Mouse (Mus musculus) liver, embryonic 15.5 days (tissue): ENCODE measurements around the gene Gdi1. TPM values are rescaled to one million over a fixed set of nuclear protein-coding genes. Genes with fewer than 3 reads are reported as not detected.

Experiments used
- ATAC-seq: fragments of 200-750 bp; cut with Nextera tagmentation; 2 replicates; pipeline ENCODE4 v1.8.0; 2017; ENCODE audit warnings: moderate number of reproducible peaks, mild to moderate bottlenecking, moderate library complexity; ENCODE audit not compliant: insufficient read depth
- H3K27ac ChIP-seq: fragments of 300-500 bp; sonication (generic); replicated peaks from 2 replicates; pipeline ENCODE4 v1.5.1; 2015; ENCODE audit warnings: mild to moderate bottlenecking, inconsistent platforms
- H3K27me3 ChIP-seq: fragments of 300-500 bp; sonication (generic); 2 replicates; pipeline ENCODE4 v1.6.1; 2015; ENCODE audit warnings: mild to moderate bottlenecking, inconsistent platforms
- H3K36me3 ChIP-seq: fragments of 300-500 bp; sonication (generic); replicated peaks from 2 replicates; pipeline ENCODE4 v1.6.1; 2015; ENCODE audit warnings: moderate library complexity, mild to moderate bottlenecking, inconsistent platforms
- H3K4me1 ChIP-seq: fragments of 300-500 bp; sonication (generic); replicated peaks from 2 replicates; pipeline ENCODE4 v1.6.1; 2015; ENCODE audit warnings: inconsistent platforms
- H3K4me2 ChIP-seq: fragments of 300-500 bp; sonication (generic); 2 replicates; pipeline ENCODE4 v1.6.1; 2015; ENCODE audit warnings: moderate library complexity, mild to moderate bottlenecking, inconsistent platforms
- H3K4me3 ChIP-seq: fragments of 300-500 bp; sonication (generic); replicated peaks from 2 replicates; pipeline ENCODE4 v1.5.1; 2015; ENCODE audit warnings: mild to moderate bottlenecking, inconsistent platforms
- H3K9ac ChIP-seq: fragments of 300-500 bp; sonication (generic); 2 replicates; pipeline ENCODE4 v1.6.1; 2015; ENCODE audit warnings: moderate library complexity, mild to moderate bottlenecking, inconsistent platforms
- H3K9me3 ChIP-seq: fragments of 300-500 bp; sonication (generic); replicated peaks from 2 replicates; pipeline ENCODE4 v1.6.1; 2016; ENCODE audit warnings: inconsistent platforms
- WGBS: fragments of 180-500 bp; shearing (Covaris S2); methylation state at CpG from one replicate; pipeline ENCODE4 v1.1.7; 2015; ENCODE audit warnings: mixed read lengths; ENCODE audit not compliant: insufficient replicate concordance; 5-methylcytosine and 5-hydroxymethylcytosine counted together
- polyA plus RNA-seq: library from polyadenylated mRNA; unstranded; fragments of >200 nt; fragmentation: Nextera tagmentation; extraction: Ambion mirVana; gene quantifications from 2 replicates; pipeline ENCODE4 v1.2.1, GENCODE M21; 2015

Gene Gdi1
- polyA plus RNA-seq, 1 experiment from 2014 or later: 48.8 TPM

DNA sequence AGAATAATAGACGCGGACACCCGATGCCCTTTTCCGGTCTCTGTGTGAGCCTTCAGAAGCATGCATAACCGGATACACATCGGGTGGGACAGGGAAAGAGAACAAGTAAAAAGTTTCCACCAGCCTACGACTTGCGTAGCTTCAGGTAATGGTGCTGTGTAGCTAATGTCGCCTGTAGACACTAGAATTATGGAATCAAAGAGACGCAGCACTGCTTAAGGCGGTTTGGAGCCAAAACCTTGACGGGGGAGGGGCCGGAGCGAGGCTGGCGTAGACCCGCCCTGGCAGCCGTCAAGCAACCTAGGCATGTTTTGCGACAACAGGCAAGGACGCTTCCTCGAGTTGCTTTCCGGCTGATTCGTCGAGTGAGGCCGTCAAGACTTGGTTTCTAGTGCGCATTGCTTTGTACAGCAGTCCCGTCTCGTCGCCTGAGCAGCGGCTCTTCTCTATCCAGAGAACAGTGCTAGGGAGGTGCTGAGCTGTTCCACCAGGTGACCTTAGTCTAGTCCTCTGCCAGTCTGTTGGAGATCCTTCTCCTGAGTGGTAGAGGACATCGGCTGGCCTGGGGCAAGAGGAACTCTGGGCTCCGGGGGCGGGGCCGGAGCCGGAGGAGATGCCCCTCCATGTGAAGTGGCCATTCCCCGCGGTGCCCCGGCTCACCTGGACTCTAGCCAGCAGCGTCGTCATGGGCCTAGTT is 22.3 kb upstream of the Gdi1 start:
- peak; percentile 54 for ATAC-seq
- Histone ChIP-seq H3K4me2 (peak overlapping the region; percentile 83), H3K9ac (peak overlapping the region; percentile 74), H3K36me3 (no peaks in the 10 kb centered on the region), H3K27ac (peak overlapping the region; percentile 95), H3K27me3 (no peaks in the 10 kb centered on the region), H3K9me3 (no peaks in the 10 kb centered on the region), H3K4me3 (peak overlapping the region; percentile 66), H3K4me1 (peaks cover 35% of the 10 kb centered on the region)
- WGBS: 19% methylated on average over 39 of the region's 39 CpGs

DNA sequence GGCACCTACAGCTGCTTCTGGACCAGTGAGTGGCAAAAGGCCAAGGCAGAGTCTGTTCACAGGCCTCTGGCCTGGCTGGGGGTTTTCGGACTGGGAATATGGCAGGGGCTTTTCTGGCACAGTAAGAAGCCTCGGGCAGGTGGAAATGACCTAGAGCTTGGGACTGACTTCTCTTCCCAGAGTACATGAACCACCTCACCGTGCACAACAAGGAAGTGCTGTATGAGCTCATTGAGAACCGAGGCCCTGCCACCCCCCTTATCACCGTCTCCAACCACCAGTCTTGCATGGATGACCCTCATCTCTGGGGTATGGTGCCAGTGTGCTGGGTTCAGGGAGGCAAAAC is 21.7 kb upstream of the Gdi1 start:
- Histone ChIP-seq H3K9me3 (no peaks in the 10 kb centered on the region), H3K9ac (peak overlapping the region; percentile 74), H3K27ac (peak overlapping the region; percentile 95), H3K36me3 (no peaks in the 10 kb centered on the region), H3K27me3 (no peaks in the 10 kb centered on the region), H3K4me3 (peak overlapping the region; percentile 66), H3K4me1 (peaks cover 35% of the 10 kb centered on the region), H3K4me2 (peak overlapping the region; percentile 83)
- ATAC-seq: no peak
- WGBS: 22% methylated on average over 5 of the region's 5 CpGs

DNA sequence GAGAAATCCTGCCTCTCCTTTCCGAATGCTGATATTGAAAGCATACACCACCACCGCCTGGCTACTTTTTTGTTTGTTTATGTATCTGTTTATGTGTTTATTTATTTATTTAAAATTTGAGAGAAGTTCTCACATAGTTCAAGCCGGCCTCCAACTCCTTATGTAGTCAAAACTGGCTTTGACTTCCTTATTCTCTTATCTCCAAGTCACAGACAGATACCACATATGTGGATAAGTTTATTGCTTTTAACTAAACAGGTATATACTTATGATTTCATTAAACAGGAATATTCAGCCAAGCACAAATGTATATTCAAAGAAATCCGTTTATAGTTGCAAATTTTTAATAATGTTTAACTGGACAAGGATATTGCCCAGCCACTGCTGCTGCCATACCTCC is 11.4 kb upstream of the Gdi1 start:
- no peak overlapping the region for H3K27ac ChIP-seq
- ATAC-seq: no peak
- H3K9ac ChIP-seq: no peak overlapping the region
- no peaks in the 10 kb centered on the region for H3K27me3 ChIP-seq
- no peak overlapping the region for H3K4me2 ChIP-seq
- H3K36me3 ChIP-seq: 0 out of 2 replicates have a peak, but pooled peaks cover 11% of the 10 kb centered on the region
- H3K4me1 ChIP-seq: peaks cover 7% of the 10 kb centered on the region; the same call in 1 of the 2 replicates
- 37% methylated on average over 4 of the region's 4 CpGs for WGBS
- no peak overlapping the region for H3K4me3 ChIP-seq
- no peaks in the 10 kb centered on the region for H3K9me3 ChIP-seq

DNA sequence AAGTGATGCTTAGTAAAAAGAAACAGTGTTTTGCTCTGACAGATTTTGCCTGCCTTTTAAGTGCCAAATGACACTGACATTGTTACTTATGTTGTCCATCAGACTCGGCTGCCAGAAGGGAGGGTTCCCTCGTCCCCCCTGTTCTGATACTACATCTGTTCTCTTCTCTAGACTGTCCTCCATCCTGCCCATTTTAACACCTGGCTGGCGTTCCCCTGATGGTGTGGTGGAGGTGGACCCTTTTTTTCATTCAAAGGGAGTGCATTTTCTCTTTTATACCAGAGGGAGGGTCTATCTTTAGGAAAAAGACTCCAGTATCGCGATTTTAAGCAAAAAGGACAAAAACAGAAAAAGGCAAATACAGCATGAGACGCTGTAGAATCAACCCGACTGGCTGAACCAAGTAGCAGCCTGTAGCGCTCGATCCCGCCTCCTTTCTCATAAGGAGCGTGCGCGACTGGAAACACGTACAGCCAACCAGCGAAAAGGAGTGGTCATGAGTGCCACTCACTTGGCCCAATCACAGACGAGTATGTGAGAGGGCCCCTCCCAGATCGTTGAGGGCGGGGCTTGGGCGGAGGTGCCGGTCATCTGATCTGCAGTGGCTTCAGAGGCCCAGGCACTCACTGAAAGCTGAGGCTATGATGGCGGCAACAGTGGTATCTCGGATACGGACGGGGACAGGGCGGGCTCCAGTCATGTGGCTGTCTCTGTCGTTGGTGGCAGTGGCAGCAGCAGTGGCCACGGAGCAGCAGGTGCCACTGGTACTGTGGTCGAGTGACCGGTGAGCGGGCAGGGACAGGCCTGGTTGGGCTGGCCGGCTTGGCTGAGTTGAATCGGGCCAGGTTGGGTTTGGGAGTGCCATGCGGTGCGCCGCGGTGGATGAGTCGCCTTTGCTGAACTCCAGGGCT is 8.0 kb upstream of the Gdi1 start, which contains the start of gene Atp6ap1:
Atp6ap1 (plus strand) TSS at position 560 of the 911 bp plus-strand sequence.
- Histone ChIP-seq H3K9ac (peak within 1 kb of the TSS; percentile 79), H3K4me2 (peak within 1 kb of the TSS; percentile 77), H3K4me1 (peaks cover 15% of the 10 kb centered on the region), H3K27ac (peak within 1 kb of the TSS; percentile 85), H3K4me3 (peak within 1 kb of the TSS; percentile 74), H3K9me3 (no peaks in the 10 kb centered on the region), H3K27me3 (no peaks in the 10 kb centered on the region), H3K36me3 (peaks cover 20% of the 10 kb centered on the region)
- 15% methylated on average over 37 of the region's 37 CpGs for WGBS
- ATAC-seq: peak; percentile 94

DNA sequence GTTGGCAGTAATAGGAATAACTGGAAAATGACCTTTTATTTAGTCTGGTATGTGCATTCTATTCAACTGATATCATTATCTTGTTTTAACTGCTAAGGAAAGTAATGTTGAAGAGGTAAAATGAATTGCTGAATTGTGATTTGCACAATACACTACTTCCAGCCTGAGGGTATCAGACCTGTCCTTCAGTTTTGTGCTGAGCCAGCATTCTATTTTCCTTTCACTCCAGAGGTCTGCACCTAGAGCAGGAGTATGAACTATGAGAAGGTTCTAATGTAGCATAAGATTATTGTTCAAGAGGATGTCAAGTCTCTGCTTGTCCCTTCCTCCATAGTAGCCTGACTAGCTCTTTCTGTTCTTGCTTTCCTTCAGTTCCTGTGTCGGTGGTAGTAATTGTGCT is 6.5 kb upstream of the Gdi1 start:
- Histone ChIP-seq H3K4me2 (peak overlapping the region; percentile 55), H3K4me1 (peaks cover 15% of the 10 kb centered on the region), H3K4me3 (peak overlapping the region; percentile 10; the same call in 1 of the 2 replicates), H3K9me3 (no peaks in the 10 kb centered on the region), H3K27ac (no peak overlapping the region; the same call in 1 of the 2 replicates), H3K36me3 (peaks cover 36% of the 10 kb centered on the region), H3K9ac (no peak overlapping the region), H3K27me3 (no peaks in the 10 kb centered on the region)
- WGBS: 44% methylated on average over 1 of the region's 1 CpGs
- ATAC-seq: no peak

DNA sequence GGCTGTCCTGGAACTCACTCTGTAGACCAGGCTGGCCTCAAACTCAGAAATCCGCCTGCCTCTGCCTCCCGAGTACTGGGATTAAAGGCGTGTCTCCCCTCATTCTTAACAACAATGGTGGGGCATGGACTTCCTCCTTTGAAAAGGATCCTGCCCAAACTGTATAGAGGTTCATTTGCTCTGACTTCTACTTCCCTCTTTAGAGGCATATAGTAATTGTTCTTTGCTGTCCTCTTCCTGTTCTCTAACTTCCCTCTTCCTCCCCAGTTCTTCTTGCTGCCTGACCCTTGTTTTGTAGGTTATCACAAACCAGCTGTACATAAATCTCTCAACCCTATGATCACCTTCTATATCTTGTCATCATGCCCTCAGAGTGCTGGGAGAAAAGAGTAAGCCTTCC is 5.1 kb upstream of the Gdi1 start:
- Histone ChIP-seq H3K27ac (peak overlapping the region; percentile 51; the same call in 1 of the 2 replicates), H3K4me2 (no peak overlapping the region), H3K9me3 (no peaks in the 10 kb centered on the region), H3K36me3 (peaks cover 47% of the 10 kb centered on the region), H3K4me3 (no peak overlapping the region), H3K4me1 (peaks cover 22% of the 10 kb centered on the region), H3K27me3 (no peaks in the 10 kb centered on the region), H3K9ac (no peak overlapping the region)
- 56% methylated on average over 3 of the region's 3 CpGs for WGBS
- ATAC-seq: no peak

DNA sequence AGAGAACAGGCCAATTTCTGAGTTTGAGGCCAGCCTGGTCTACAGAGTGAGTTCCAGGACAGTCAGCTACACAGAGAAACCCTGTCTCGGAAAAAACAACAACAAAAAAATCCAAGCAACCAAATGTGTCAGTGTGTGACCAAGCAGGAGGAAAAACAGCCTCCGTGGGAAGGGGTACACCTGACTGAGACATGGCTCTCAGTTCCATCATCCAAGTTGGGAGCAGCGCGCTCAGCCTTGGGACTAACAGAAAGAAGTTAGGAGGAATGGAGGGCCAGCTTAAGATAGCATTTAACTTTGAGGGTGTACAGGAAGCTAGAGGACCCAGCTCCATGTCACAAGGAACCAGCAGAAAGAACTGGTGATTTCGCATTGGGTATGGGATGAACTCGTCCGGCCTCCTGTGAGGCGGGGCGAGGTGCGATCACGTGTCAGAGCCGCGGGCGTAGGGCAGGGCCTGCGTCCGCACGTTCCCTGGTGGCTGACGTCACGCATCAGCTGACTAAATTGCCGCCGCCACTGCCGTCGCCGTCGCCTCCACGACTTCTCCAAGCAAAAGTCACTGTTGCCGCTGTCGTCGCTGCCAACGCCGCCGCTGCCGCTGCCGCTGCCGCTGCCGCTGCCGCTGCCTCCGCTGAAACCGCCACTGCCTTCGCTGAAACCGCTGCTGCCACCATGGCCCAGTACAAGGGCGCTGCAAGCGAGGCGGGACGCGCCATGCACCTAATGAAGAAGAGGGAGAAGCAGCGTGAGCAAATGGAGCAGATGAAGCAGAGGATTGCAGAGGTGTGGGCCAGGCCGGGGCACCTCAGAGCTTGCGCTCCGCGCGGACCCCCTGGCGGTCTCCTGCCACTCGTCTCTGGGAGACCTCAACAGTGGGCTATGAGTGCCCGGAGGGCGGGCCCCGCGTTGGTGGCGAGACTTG is 8.0 kb downstream of the Gdi1 start, which contains the start of gene Fam50a:
Fam50a (plus strand) TSS at position 494 of the 925 bp plus-strand sequence.
- Histone ChIP-seq H3K9ac (peak within 1 kb of the TSS; percentile 74), H3K4me3 (peak within 1 kb of the TSS; percentile 71), H3K36me3 (peaks cover 42% of the 10 kb centered on the region), H3K9me3 (no peaks in the 10 kb centered on the region), H3K27ac (peak within 1 kb of the TSS; percentile 82), H3K27me3 (no peaks in the 10 kb centered on the region), H3K4me1 (peaks cover 20% of the 10 kb centered on the region), H3K4me2 (peak within 1 kb of the TSS; percentile 87)
- 10% methylated on average over 57 of the region's 59 CpGs for WGBS
- ATAC-seq: peak; percentile 95

DNA sequence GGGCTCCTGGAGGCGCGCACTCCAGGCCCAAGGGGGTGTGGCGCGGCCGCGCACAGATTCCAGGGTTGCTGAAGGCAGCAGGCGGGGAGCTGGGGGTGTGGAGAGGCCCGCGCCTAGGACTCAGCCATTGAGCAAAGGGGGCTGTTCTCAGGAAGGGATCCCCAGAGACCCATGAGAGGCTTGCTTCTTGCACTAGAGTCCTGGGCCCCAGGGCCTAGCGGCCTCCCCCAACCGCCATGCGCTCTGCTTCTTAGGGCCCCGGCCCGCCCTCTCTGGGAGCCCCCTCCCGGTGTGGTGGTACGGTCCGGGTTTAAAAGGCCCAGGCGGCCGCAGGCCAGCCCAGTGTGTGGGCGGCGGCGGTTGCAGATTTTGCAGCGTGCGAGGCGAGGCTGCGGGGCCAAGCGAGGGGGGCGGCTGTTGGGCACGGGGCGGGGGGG is 23.9 kb downstream of the Gdi1 start, which contains the start of gene Plxna3:
Plxna3 (plus strand) TSS at position 342 of the 437 bp plus-strand sequence.
- WGBS: 16% methylated on average over 29 of the region's 30 CpGs
- H3K27ac ChIP-seq: no peak within 1 kb of the TSS
- H3K36me3 ChIP-seq: no peaks in the 10 kb centered on the region
- peak within 1 kb of the TSS; percentile 73 for H3K4me2 ChIP-seq
- H3K4me1 ChIP-seq: peaks cover 14% of the 10 kb centered on the region
- no peaks in the 10 kb centered on the region for H3K9me3 ChIP-seq
- no peak within 1 kb of the TSS for H3K9ac ChIP-seq
- peak within 1 kb of the TSS; percentile 51 for H3K4me3 ChIP-seq
- peak; percentile 90 for ATAC-seq
- no peaks in the 10 kb centered on the region for H3K27me3 ChIP-seq

DNA sequence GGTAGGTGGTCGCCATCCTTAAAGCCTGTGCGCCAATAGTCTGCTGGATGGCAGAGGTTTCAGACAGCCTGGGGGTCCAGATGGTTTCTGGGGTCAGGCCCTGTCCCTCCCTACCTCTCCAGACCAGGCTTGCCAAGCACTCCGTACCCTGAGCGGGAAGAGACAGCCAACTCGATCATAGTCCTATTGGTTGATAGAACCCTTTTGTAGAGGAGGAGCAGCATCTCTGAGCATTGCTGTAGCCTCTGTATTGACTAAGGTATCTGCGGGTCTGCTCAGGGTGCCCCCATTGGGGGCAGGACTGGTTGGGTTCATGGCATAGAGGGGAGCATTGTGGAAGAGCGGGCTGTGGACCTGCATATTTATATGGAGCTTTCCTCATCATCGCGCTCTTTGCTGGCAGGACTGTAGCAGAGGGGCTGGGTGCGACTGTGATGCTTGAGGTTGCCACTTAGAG is 24.4 kb downstream of the Gdi1 start:
- peaks cover 14% of the 10 kb centered on the region for H3K4me1 ChIP-seq
- WGBS: 19% methylated on average over 10 of the region's 10 CpGs
- H3K36me3 ChIP-seq: no peaks in the 10 kb centered on the region
- no peak overlapping the region for H3K9ac ChIP-seq
- no peak; the same call in 1 of the 2 replicates for ATAC-seq
- H3K4me3 ChIP-seq: peak overlapping the region; percentile 51
- H3K27me3 ChIP-seq: no peaks in the 10 kb centered on the region
- H3K9me3 ChIP-seq: no peaks in the 10 kb centered on the region
- no peak overlapping the region for H3K27ac ChIP-seq
- H3K4me2 ChIP-seq: peak overlapping the region; percentile 73

DNA sequence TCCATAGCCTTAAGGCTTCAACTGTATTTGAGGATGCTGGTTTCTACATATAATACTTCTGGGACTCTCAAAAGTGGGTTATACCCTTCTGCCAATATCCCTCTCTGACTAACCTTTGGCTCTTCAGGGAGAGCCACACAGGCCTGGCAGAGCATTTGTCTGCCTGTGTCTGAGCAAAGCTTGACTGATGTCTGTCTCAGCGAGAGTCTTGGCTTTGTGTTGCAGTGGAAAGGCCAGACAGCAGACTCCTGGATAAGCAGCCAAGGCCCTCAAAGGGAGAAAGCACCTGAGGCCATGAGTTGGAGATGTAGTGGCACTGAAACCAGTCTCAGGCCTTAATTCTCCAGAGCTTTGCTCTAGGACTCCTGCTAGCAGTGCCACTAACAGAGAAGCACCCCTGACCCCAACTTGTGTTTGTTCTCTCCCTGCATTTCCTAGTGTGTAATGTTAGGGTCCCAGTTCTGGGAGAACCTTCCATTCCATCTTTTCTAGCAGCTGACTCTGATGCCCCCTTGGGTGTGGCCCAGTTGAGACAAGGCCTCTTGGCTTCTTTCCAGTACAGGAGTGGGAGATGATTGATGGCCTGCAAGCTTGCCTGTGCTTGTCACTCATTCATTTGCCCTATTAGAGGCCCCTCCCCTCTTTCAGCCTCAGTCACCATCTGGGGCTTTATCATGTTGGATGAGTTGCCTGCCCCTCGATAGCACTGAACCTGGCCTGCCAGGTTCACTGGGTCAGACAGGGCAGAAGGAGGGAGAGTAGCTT is 25.6 kb downstream of the Gdi1 start:
- no peaks in the 10 kb centered on the region for H3K36me3 ChIP-seq
- no peak overlapping the region for H3K4me2 ChIP-seq
- no peaks in the 10 kb centered on the region for H3K27me3 ChIP-seq
- WGBS: 37% methylated on average over 2 of the region's 2 CpGs
- peaks cover 14% of the 10 kb centered on the region for H3K4me1 ChIP-seq
- H3K4me3 ChIP-seq: no peak overlapping the region
- H3K9ac ChIP-seq: no peak overlapping the region
- no peak overlapping the region for H3K27ac ChIP-seq
- H3K9me3 ChIP-seq: no peaks in the 10 kb centered on the region
- no peak for ATAC-seq
